Mouse (Mus musculus) liver, embryonic 14.5 days (tissue): ENCODE results near the gene Map3k11.

Source experiments
- CTCF ChIP-seq: IDR thresholded peaks from 2 replicates; pipeline ENCODE4 v1.5.1; 2016; ENCODE audit warnings: antibody characterized with exemption, low read depth, control low read depth
- EP300 ChIP-seq: IDR thresholded peaks from 2 replicates; pipeline ENCODE4 v1.6.1; 2016; ENCODE audit warnings: antibody characterized with exemption, low read depth

DNA sequence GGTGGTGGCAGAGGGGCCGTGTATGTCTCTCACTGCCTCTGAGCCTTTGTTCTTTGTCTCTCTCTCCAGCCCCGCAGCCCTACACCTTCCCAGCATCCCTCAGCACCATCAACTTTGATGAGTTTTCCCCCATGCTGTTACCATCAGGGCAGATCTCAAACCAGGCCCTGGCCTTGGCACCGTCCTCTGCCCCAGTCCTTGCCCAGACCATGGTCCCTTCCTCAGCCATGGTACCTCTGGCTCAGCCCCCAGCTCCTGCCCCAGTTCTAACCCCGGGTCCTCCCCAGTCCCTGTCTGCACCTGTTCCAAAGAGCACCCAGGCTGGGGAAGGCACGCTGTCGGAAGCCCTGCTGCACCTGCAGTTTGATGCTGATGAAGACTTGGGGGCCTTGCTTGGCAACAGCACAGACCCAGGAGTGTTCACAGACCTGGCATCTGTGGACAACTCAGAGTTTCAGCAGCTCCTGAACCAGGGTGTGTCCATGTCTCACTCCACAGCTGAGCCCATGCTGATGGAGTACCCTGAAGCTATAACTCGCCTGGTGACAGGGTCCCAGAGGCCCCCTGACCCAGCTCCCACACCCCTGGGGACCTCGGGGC lies 41.7 kb upstream of the Map3k11 start:
- TF ChIP-seq CTCF (no peak), EP300 (no peak)
